ENCODE assay signal across 18 mouse cellular contexts in the genomic region with DNA sequence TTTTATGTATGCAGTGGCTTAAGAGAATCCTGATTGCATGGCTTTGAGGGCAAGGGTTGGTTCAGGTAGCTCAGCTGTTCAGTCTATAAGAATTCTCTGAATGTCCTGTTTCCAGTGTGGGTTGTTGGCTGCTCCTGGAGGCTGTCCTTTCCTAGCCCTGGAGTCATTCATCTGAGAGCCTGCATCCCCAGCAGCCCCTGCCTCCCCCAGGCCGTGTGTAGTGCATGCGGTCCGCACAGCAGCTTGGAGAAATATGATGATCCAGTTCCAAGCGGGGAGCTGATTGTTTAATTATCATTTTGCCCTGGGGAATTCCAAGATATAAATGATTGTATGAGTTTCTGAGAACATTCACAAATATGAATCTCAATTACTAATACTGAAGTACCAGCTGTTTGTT. TPM values are rescaled to one million over a fixed set of nuclear protein-coding genes. Genes with fewer than 3 reads are reported as not detected.
DNase-seq lines count a peak whose midpoint lies in the region; ATAC-seq and TF ChIP-seq lines count a peak whose summit lies in the region.
"Had no signal": no experiment of that assay in that cellular context is flagged by ENCODE, and none has a peak within 500 bp of the region (broad histone marks: within the 10 kb centered on the region; RNA-seq: fewer than 3 reads in every experiment).

No protein-coding gene starts in this region.

- H3K27me3 ChIP-seq in heart, embryonic 13.5 days (replicated peaks): no peaks in the 10 kb centered on the region
- no peaks in the 10 kb centered on the region for H3K27me3 ChIP-seq in heart, adult 2 months (ENCODE audit: control insufficient read depth, insufficient read depth, low read length)
- H3K27me3 ChIP-seq in hindbrain, embryonic 16.5 days (replicated peaks; ENCODE audit: control insufficient read depth, insufficient read depth, low read length): no peaks in the 10 kb centered on the region
- no peaks in the 10 kb centered on the region for H3K27me3 ChIP-seq in hindbrain, embryonic 10.5 days (ENCODE audit: insufficient read depth, poor library complexity, severe bottlenecking)
- H3K27me3 ChIP-seq in lung, embryonic 14.5 days (ENCODE audit: insufficient read depth, low read length): no peaks in the 10 kb centered on the region
- no peaks in the 10 kb centered on the region for H3K27me3 ChIP-seq in intestine, embryonic 16.5 days (replicated peaks; ENCODE audit: control insufficient read depth, insufficient read depth, low read length)
- H3K27me3 ChIP-seq: embryonic facial prominence, embryonic 12.5 days; heart, embryonic 12.5 days; liver, embryonic 15.5 days; midbrain, embryonic 15.5 days; stomach, embryonic 15.5 days had no signal

- H3K4me1 ChIP-seq in heart, embryonic 13.5 days: peaks cover 32% of the 10 kb centered on the region
- peaks cover 6% of the 10 kb centered on the region for H3K4me1 ChIP-seq in heart, adult 2 months (ENCODE audit: control insufficient read depth, insufficient read depth, low read length)
- no peaks in the 10 kb centered on the region; the same call in 1 of the 2 replicates for H3K4me1 ChIP-seq in hindbrain, embryonic 16.5 days (ENCODE audit: control insufficient read depth, insufficient read depth, low read depth, low read length)
- 0 out of 2 replicates have a peak, but pooled peaks cover 6% of the 10 kb centered on the region for H3K4me1 ChIP-seq in hindbrain, embryonic 10.5 days (replicated peaks)
- peaks cover 7% of the 10 kb centered on the region; the same call in 1 of the 2 replicates for H3K4me1 ChIP-seq in lung, embryonic 14.5 days (ENCODE audit: insufficient read depth)
- peaks cover 7% of the 10 kb centered on the region; the same call in 1 of the 2 replicates for H3K4me1 ChIP-seq in intestine, embryonic 16.5 days (ENCODE audit: control insufficient read depth, insufficient read depth, low read length)
- H3K4me1 ChIP-seq: liver, embryonic 15.5 days; midbrain, embryonic 15.5 days; stomach, embryonic 15.5 days had no signal

- ATAC-seq in heart, embryonic 13.5 days (ENCODE audit: extremely low read depth, insufficient number of reproducible peaks, low FRiP score, low TSS enrichment): no peak
- peak; percentile 60 for ATAC-seq in hindbrain, embryonic 16.5 days
- no peak for ATAC-seq in lung, embryonic 14.5 days (ENCODE audit: insufficient read depth)
- no peak for ATAC-seq in intestine, embryonic 16.5 days
- ATAC-seq: midbrain, embryonic 15.5 days had no signal

- no peak for TF ChIP-seq EP300 in heart, adult 2 months (IDR thresholded peaks at IDR 0.05; ENCODE audit: insufficient read depth, low read depth, low read length)

- no peaks in the 10 kb centered on the region for H3K79me2 ChIP-seq in heart, adult 2 months (replicated peaks; ENCODE audit: control insufficient read depth, insufficient read depth, low read length)

- peak overlapping the region; percentile 62 for H3K27ac ChIP-seq in heart, embryonic 13.5 days (replicated peaks)
- no peak overlapping the region; the same call in 1 of the 2 replicates for H3K27ac ChIP-seq in heart, adult 2 months
- no peak overlapping the region for H3K27ac ChIP-seq in hindbrain, embryonic 16.5 days (ENCODE audit: low read depth, low read length)
- H3K27ac ChIP-seq in hindbrain, embryonic 10.5 days: no peak overlapping the region
- peak overlapping the region; percentile 51; the same call in 1 of the 2 replicates for H3K27ac ChIP-seq in lung, embryonic 14.5 days (ENCODE audit: low read depth)
- H3K27ac ChIP-seq in intestine, embryonic 16.5 days (ENCODE audit: low read length): peak overlapping the region; percentile 21; the same call in 1 of the 2 replicates
- H3K27ac ChIP-seq: embryonic facial prominence, embryonic 12.5 days; left cerebral cortex, adult 2 months; liver, embryonic 15.5 days; macrophage; midbrain, embryonic 15.5 days; stomach, embryonic 15.5 days had no signal

- no peak overlapping the region for H3K9ac ChIP-seq in heart, embryonic 13.5 days
- H3K9ac ChIP-seq in heart, adult 2 months (ENCODE audit: low read depth, low read length): no peak overlapping the region
- H3K9ac ChIP-seq in hindbrain, embryonic 16.5 days (ENCODE audit: low read depth, low read length): no peak overlapping the region
- H3K9ac ChIP-seq in lung, embryonic 14.5 days: no peak overlapping the region
- H3K9ac ChIP-seq in intestine, embryonic 16.5 days (ENCODE audit: low read depth, low read length): no peak overlapping the region
- H3K9ac ChIP-seq: embryonic facial prominence, embryonic 12.5 days; heart, embryonic 12.5 days; liver, embryonic 15.5 days; midbrain, embryonic 15.5 days; stomach, embryonic 15.5 days had no signal

- H3K4me2 ChIP-seq in heart, embryonic 13.5 days: no peak overlapping the region
- H3K4me2 ChIP-seq in hindbrain, embryonic 16.5 days (ENCODE audit: low read length): no peak overlapping the region
- H3K4me2 ChIP-seq in lung, embryonic 14.5 days: no peak overlapping the region
- no peak overlapping the region for H3K4me2 ChIP-seq in intestine, embryonic 16.5 days (ENCODE audit: low read depth, low read length)
- H3K4me2 ChIP-seq: embryonic facial prominence, embryonic 12.5 days; heart, embryonic 12.5 days; liver, embryonic 15.5 days; midbrain, embryonic 15.5 days; stomach, embryonic 15.5 days had no signal

- TF ChIP-seq POLR2A in heart, adult 2 months (IDR thresholded peaks at IDR 0.05; ENCODE audit: insufficient read depth, low read depth, low read length): no peak

- H3K4me3 ChIP-seq in heart, embryonic 13.5 days: no peak overlapping the region
- no peak overlapping the region for H3K4me3 ChIP-seq in heart, adult 2 months
- H3K4me3 ChIP-seq in hindbrain, embryonic 16.5 days (ENCODE audit: low read length): no peak overlapping the region
- H3K4me3 ChIP-seq in hindbrain, embryonic 10.5 days: no peak overlapping the region
- H3K4me3 ChIP-seq in lung, embryonic 14.5 days (ENCODE audit: low read depth, low read length): no peak overlapping the region
- no peak overlapping the region for H3K4me3 ChIP-seq in intestine, embryonic 16.5 days (ENCODE audit: low read length)
- H3K4me3 ChIP-seq: embryonic facial prominence, embryonic 12.5 days; heart, embryonic 12.5 days; left cerebral cortex, adult 2 months; liver, embryonic 15.5 days; midbrain, embryonic 15.5 days; stomach, embryonic 15.5 days had no signal

- no peaks in the 10 kb centered on the region for H3K9me3 ChIP-seq in heart, embryonic 13.5 days
- H3K9me3 ChIP-seq in hindbrain, embryonic 16.5 days (ENCODE audit: control insufficient read depth, low read length): no peaks in the 10 kb centered on the region
- H3K9me3 ChIP-seq in hindbrain, embryonic 10.5 days: no peaks in the 10 kb centered on the region
- no peaks in the 10 kb centered on the region for H3K9me3 ChIP-seq in lung, embryonic 14.5 days (ENCODE audit: low read depth, low read length)
- no peaks in the 10 kb centered on the region for H3K9me3 ChIP-seq in intestine, embryonic 16.5 days (ENCODE audit: control insufficient read depth, low read length)
- H3K9me3 ChIP-seq: embryonic facial prominence, embryonic 12.5 days; heart, embryonic 12.5 days; liver, embryonic 15.5 days; midbrain, embryonic 15.5 days; stomach, embryonic 15.5 days had no signal

- no peaks in the 10 kb centered on the region for H3K36me3 ChIP-seq in heart, embryonic 13.5 days
- no peaks in the 10 kb centered on the region for H3K36me3 ChIP-seq in heart, adult 2 months (ENCODE audit: control insufficient read depth, insufficient read depth, low read length)
- H3K36me3 ChIP-seq in hindbrain, embryonic 16.5 days (ENCODE audit: control insufficient read depth, insufficient read depth, low read length): no peaks in the 10 kb centered on the region
- H3K36me3 ChIP-seq in hindbrain, embryonic 10.5 days: no peaks in the 10 kb centered on the region
- no peaks in the 10 kb centered on the region for H3K36me3 ChIP-seq in lung, embryonic 14.5 days (ENCODE audit: insufficient read depth)
- H3K36me3 ChIP-seq in intestine, embryonic 16.5 days (ENCODE audit: control insufficient read depth, insufficient read depth, low read length): no peaks in the 10 kb centered on the region
- H3K36me3 ChIP-seq: embryonic facial prominence, embryonic 12.5 days; heart, embryonic 12.5 days; liver, embryonic 15.5 days; midbrain, embryonic 15.5 days; stomach, embryonic 15.5 days had no signal

- intact Hi-C loops in heart, adult 2 months (cut with DNase I): no loop called here

- DNase-seq in heart, adult 2 months: no peak
- no peak for DNase-seq in hindbrain, embryonic 10.5 days (ENCODE audit: low spot score)
- no peak for DNase-seq in lung, embryonic 14.5 days
- DNase-seq in lung, postnatal 36 days: no peak
- DNase-seq: cerebellum, adult 11-12 months; cerebellum, postnatal 10 days; gastrocnemius, postnatal 25 days; thymus, postnatal 25 days had no signal

- 75% methylated on average over 4 of the region's 4 CpGs for WGBS in heart, embryonic 13.5 days
- WGBS in heart, adult 2 months: 55% methylated on average over 4 of the region's 4 CpGs
- 49% methylated on average over 4 of the region's 4 CpGs for WGBS in hindbrain, embryonic 16.5 days
- 85% methylated on average over 4 of the region's 4 CpGs for WGBS in hindbrain, embryonic 10.5 days
- 58% methylated on average over 4 of the region's 4 CpGs for WGBS in lung, embryonic 14.5 days
- 52% methylated on average over 4 of the region's 4 CpGs for WGBS in intestine, embryonic 16.5 days

- no peak for TF ChIP-seq CTCF in heart, adult 2 months (IDR thresholded peaks at IDR 0.05)
- no peak for TF ChIP-seq CTCF in lung, embryonic 14.5 days (IDR thresholded peaks at IDR 0.05; ENCODE audit: low read depth)

RNA-seq across cellular contexts. Expression of a gene that starts 14.5 kb away (rescaled TPM):
- polyA plus RNA-seq in heart, embryonic 13.5 days (2015; fragmentation: Nextera tagmentation; extraction: Ambion mirVana): 54.5 and 57.7 TPM in 2 replicates
- 100 to 1,000 TPM in 1 of 2 experiments, 10 to 100 TPM in 1; 91.0 to 101 TPM for total RNA-seq in heart, adult 2 months (2021)
- polyA plus RNA-seq in heart, adult 2 months (2012; rRNA removed): 84.6 and 126 TPM in 2 replicates
- 28.6 and 30.1 TPM in 2 replicates for polyA plus RNA-seq in hindbrain, embryonic 16.5 days (2015; fragmentation: Nextera tagmentation; extraction: Ambion mirVana)
- 34.6 and 43.5 TPM in 2 replicates for polyA plus RNA-seq in hindbrain, embryonic 10.5 days (2016; fragmentation: Nextera tagmentation; extraction: Ambion mirVana)
- 146 and 156 TPM in 2 replicates for polyA plus RNA-seq in lung, embryonic 14.5 days (2014; fragmentation: Nextera tagmentation; extraction: Ambion mirVana)
- 92.8 and 98.7 TPM in 2 replicates for polyA plus RNA-seq in intestine, embryonic 16.5 days (2015; fragmentation: Nextera tagmentation; extraction: Ambion mirVana)

Comparison
In these comparisons a context has a peak if more than half of its experiments do, and no peak if none do; other contexts are left out.
1. H3K27ac ChIP-seq: peak in heart, embryonic 13.5 days (single experiment), lung, embryonic 14.5 days (single experiment) and intestine, embryonic 16.5 days (single experiment); none in heart, adult 2 months (single experiment), hindbrain, embryonic 16.5 days (single experiment) and hindbrain, embryonic 10.5 days (single experiment).